Mouse (Mus musculus): ENCODE results near the gene Mterf4.

The Mterf4 gene

DNA sequence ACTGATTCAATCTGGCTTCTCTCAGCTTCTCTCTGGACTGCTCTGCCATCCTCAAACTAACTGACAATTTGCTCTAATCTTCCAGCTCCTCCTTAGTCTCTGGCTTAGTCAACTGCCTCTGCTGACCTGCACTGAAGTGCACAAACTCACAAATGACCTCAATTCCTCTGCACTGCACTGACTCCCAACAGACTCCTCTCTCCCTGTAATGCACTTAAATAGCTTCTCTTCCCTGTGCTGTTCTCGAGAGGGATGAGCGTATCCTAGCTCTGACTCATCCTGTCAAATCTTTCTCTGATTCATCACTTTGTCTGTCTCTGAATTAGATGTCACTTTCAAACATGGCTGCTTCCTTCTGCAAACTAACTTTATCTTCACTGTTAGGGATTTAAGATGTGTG is 37.5 kb downstream of the Mterf4 start:
- DNase-seq (ENCODE audit: inconsistent ontology term), result no peak

GRCm38 (mm10) chr1:93267207-93267606 is 38.5 kb downstream of the Mterf4 start:
- no peak for DNase-seq (ENCODE audit: inconsistent ontology term)

GRCm38 (mm10) chr1:93257560-93257959 is 48.2 kb downstream of the Mterf4 start:
- DNase-seq (ENCODE audit: inconsistent ontology term), result no peak

GRCm38 (mm10) chr1:93255761-93256160 is 50.0 kb downstream of the Mterf4 start:
- no peak for DNase-seq (ENCODE audit: inconsistent ontology term)

- DNase-seq (ENCODE audit: inconsistent ontology term), result no peak
Measured at GRCm38 (mm10) chr1:93252586-93252985, 53.1 kb downstream of the Mterf4 start.
